Mouse (Mus musculus) mouse embryonic stem cell (cell line): ENCODE measurements around the gene Rpl37a.

ENCODE experiments used
- in situ Hi-C, 2 experiments: fragments of 300-500 bp; cut with MboI; formaldehyde crosslinking; loops; 1 replicate in 1 of 2; 3 replicates in 1 of 2; pipeline ENCODE4 v1.14.3; 2019 to 2020; ENCODE audit warnings: low sequenced_read_pairs in 2 of 2, low pct_unique_long_range_greater_than_20kb in 1 of 2, mixed read lengths in 1 of 2; ENCODE audit not compliant: unreplicated experiment in 1 of 2

The Rpl37a gene

DNA sequence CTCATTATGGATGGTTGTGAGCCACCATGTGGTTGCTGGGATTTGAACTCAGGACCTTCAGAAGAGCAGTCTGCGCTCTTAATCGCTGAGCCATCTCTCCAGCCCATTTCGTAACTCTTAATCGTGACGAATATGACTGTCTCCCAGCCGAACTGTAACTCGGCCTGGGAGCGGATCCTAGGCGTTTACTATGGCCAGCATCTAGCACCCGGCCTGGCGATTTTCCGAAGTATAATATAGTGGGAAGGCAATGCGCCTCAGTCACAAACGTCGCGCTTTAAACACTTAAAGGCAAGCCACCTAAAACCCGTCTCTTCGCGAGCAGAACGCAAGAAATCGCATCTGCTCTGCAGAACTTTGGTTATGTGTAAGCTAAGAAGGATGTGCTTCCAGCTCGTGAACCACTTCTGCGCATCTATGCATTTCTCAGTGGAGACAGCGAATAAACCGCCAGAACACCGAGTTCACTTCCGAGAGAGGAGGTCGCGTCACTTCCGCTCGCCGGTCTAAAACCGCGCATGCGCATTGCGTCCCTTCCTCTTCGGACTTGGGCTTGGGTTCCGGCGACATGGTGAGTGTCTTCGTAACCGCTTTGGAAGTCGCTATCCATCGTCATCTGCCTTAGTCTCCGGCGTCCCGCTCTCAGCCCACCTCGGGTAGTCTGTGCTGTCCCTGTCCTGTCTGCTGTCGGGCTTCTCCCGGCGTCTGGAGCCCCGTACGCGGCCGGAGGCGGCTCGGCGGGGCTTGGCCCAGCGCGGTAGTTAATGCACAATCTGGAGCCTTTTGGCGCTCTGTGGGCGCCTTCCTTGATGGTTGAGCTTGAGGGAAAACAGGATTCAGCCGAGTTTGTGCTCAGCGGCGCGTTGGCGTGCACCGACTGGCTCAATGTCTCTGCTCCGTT is at the start of gene Rpl37a:
TSS of gene Rpl37a (plus strand) at position 538 of the 901 bp plus-strand sequence.
- in situ Hi-C loops = no loop called here

GRCm38 (mm10) chr1:72673070-72673469 is 38.0 kb upstream of the Rpl37a start:
- in situ Hi-C loops = no loop called here

- in situ Hi-C loops = no loop called here
Measured at GRCm38 (mm10) chr1:72696256-72696655, 14.8 kb upstream of the Rpl37a start.

- in situ Hi-C loops = no loop called here
Measured at GRCm38 (mm10) chr1:72698651-72699050, 12.4 kb upstream of the Rpl37a start.

GRCm38 (mm10) chr1:72700479-72700878 is 10.6 kb upstream of the Rpl37a start, which contains the start of gene Ankar:
TSS of gene Ankar (minus strand) at chr1:72700579.
- in situ Hi-C loops = no loop called here

DNA sequence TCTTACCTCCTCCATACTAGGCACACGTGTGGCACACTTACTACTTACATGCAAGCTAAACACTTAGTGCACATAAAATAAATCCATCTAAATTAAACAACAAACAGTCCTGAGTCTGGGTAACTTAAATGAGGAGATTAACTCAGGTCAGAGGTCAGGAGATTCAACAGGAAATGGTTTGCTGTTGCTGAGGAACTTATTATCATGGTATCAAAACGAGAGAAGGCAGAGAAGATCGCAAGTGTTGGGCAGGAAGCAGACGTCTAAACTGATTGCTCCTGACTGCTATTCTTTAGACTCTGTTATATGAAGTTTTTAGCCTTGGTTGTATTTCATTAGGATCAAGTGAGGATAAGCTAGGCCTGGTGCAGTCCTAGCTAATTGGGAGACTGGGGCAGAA is 3.6 kb upstream of the Rpl37a start:
- in situ Hi-C loops = no loop called here

DNA sequence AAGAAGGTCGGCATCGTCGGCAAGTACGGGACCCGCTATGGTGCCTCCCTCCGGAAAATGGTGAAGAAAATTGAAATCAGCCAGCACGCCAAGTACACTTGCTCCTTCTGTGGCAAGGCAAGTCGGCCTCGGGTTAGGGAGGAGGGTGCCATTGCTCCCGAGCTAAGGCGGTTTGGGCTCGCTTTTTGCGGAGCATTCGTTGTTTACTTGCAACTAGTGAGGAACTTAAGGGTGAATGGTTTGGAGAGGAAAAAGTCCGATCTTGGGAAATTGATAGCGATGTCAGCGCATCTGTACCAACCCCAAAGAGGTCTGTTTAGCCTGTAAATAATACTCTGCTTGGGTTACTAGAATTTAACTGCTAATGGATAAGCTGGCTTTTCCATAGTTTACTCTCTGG is 594 bp downstream of the Rpl37a start:
- in situ Hi-C loops = no loop called here

DNA sequence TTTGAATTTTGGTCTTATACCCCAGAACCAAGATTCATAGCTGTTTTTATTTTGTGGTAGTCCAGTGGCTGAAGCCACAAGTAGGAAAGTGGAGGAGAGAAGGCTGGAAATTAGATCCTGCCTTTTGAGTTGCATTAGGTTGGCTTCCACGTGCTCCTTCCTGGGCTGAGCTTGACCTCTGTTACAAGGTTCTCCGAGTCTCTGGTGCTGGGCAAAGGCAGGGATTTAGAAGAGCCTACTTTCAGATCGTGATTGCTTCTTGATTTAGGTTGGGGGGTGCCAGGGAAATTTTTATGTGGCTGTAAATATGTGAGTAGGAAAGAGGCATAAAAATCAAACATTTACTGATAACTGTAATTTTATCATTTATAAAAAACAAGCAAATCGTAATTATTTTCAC is 3.5 kb downstream of the Rpl37a start:
- in situ Hi-C loops = no loop called here

GRCm38 (mm10) chr1:72715065-72715464 is 4.0 kb downstream of the Rpl37a start:
- in situ Hi-C loops = loop anchor here (5.0 kb wide), 2 partner anchors 132 to 137 kb away; no protein-coding TSS in a partner anchor

GRCm38 (mm10) chr1:72715593-72716361 is 4.7 kb downstream of the Rpl37a start:
- in situ Hi-C loops = loop anchor here (5.0 kb wide), 2 partner anchors 132 to 137 kb away; no protein-coding TSS in a partner anchor

DNA sequence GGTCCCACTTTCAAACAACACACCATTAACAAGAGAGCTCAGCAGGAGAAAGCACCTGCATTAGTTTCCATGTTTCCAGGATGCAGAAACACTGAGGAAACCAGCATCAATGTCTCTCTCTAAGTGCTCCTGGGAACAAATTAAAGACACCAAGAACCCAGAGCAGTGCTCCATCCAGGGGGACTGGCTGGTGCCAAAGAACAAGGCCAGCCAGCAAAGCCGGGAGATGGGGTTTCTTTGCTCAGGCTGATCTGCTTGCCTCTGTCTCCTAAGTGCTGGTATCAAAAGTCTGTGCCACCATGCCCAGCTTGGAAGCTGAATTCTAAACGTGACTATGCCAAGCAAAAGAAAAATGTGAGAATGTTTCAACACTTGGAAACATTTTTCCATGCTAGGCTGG is 5.3 kb downstream of the Rpl37a start:
- in situ Hi-C loops = loop anchor here (5.0 kb wide), 2 partner anchors 131 to 136 kb away; no protein-coding TSS in a partner anchor

DNA sequence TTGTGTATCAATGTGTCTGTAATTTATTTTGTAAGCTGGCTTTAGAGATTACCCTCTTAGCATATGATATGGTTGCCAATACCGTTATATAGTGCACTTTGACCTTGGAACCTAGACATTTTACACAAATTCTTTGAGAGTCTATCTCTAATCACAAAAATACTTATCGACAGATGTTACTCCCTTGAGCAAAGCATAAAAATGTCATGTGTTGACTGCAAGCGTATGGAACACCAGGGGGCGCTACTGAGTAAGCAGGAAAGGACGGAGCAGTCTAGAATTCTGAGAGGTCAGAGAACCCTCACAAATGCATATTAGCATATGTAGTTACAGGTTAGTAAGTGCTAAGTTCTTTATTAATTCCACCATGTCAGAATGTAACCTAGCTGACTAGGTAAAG is 5.8 kb downstream of the Rpl37a start:
- in situ Hi-C loops = loop anchor here (5.0 kb wide), 2 partner anchors 130 to 135 kb away; no protein-coding TSS in a partner anchor

- in situ Hi-C loops = loop anchor here (5.0 kb wide), 2 partner anchors 130 to 135 kb away; no protein-coding TSS in a partner anchor
Measured at GRCm38 (mm10) chr1:72717540-72717939, 6.5 kb downstream of the Rpl37a start.

- in situ Hi-C loops = loop anchor here (5.0 kb wide), 2 partner anchors 128 to 133 kb away; no protein-coding TSS in a partner anchor
Measured at GRCm38 (mm10) chr1:72718846-72719245, 7.8 kb downstream of the Rpl37a start.

DNA sequence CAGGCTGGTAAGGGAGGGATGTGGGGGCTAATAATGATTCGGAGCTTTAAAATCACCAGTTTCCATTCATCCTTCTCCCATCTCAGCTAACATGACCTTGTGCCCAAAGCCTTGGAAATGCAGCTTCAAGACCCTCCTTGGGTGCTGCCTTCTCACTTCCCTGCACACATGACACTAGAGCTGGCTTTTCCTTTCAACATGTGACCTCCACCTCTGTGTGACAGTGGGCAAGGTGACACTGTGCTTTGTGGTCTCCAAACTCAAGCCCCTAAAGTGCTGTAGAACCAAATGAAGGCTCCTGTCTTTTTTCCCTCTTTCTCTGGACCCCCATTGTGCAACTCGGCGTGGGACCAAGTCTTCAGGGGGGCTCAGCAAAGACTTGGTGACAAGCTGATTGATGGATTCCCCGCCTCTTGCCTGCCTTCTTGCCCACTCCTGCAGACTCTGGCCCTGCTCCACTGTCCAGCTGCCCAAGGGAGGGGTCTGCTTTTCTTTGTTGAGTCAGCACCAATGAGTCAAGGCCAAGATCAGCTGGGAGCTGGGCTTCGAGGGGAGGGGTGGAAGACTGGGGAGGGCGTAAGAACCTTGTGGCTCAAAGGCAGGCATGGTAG is 9.1 kb downstream of the Rpl37a start:
- in situ Hi-C loops = no loop called here

DNA sequence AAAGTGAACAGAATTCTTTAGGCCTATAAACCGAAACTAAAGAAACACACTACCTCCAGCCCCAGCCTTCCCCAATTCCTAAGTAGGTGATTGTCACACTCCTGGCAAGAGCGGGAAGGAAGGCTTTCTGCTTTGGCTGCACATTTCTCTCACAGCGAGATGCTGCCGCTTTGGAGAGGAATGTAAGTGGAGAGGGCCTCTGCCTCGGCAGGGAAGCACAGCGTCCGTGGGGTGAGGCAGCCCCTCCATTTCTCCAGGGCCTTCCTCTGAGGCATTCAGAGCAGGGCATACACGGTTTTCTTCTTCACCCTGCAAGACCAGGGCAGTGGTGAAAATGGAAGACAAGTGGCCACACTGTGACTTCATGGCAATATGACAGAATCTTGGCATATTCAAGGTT is 11.6 kb downstream of the Rpl37a start:
- in situ Hi-C loops = no loop called here

DNA sequence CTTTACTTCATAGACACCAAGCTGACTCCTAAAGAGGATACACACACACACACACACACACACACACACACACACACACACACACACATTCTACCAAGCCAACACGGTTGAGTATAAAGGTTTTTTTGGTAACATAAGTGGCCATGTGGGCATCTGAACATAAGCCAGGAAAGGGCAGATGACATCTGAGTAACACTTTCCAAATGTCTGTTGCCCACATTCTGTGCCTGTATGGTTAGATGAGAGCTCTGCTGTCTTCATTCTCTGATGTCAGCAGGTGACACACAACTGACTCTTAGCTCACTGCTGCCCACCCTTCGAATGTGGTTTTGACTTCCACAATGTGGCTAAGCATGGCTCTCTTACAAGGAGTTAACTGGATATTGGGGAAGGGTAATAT is 13.3 kb downstream of the Rpl37a start:
- in situ Hi-C loops = no loop called here

- in situ Hi-C loops = loop anchor here in 1 of 2 experiments (25.0 kb wide), 1 partner anchor 536 kb away; no protein-coding TSS in a partner anchor
Measured at GRCm38 (mm10) chr1:72725941-72726340, 14.9 kb downstream of the Rpl37a start.
